Mouse (Mus musculus): Measurements from ENCODE around the gene C1qtnf12.

DNA sequence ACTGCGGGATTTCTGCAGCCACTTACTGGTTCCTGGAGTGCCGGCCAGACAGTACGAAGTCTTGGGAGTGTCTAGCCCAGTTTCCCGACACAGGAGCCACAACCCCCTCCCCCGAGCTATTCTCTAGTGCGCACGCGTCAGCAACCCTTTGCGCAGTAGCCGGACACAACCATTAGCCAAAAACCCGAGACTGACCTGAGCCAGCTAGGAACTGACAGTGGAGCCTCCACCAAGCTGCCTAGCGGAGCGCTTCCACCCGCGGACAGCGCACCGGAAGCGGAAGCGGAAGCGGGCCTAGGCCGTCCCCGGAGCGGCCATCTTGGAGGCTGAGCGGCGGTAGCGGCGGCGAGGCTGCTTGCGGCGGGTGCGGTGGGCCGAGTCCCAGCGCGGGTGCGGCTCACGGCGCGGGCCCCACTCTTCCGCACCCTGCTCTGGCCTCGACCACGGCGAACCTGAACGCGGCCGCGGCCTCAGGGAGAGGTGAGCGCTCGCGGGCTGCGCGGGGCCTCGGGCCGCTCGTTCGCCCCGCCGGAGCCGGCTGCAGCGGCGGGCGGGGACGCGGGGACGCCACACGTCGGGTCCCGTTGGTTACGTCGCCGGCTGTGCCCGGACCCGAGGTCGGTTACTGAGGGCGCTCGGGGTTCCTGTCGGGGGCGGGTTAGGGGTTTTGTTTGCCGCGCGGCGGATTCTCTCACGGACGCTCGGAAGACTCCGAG is 18.4 kb upstream of the C1qtnf12 start, which contains the start of gene Ube2j2:
- TF ChIP-seq POLR2A (IDR thresholded peaks at IDR 0.05; ENCODE audit: borderline replicate concordance, extremely low read depth, low read depth, low read length), result peak; percentile 59; the same call in 1 of the 2 replicates
- no peak for TF ChIP-seq CTCF (IDR thresholded peaks at IDR 0.05; ENCODE audit: insufficient read depth, low read length)

Measured in lung, adult 2 months (tissue).